In genomic region chr1:43942814-43943213, GRCm38 (mm10) we compare ENCODE assay signal across 27 mouse cellular contexts. TPM values are rescaled to one million over a fixed set of nuclear protein-coding genes. Genes with fewer than 3 reads are reported as not detected.
A peak's percentile ranks its signal among the peaks of the same experiment; 100 is the strongest.
DNase-seq lines count a peak whose midpoint lies in the region; ATAC-seq and TF ChIP-seq lines count a peak whose summit lies in the region.
"Had no signal": no experiment of that assay in that cellular context is flagged by ENCODE, and none has a peak within 500 bp of the region (broad histone marks: within the 10 kb centered on the region; RNA-seq: fewer than 3 reads in every experiment).

No protein-coding gene starts in this region.

- no peak for DNase-seq in CH12.LX (ENCODE audit: extremely low read depth)
- peak; percentile 3 for DNase-seq in G1E (ENCODE audit: low spot score)
- DNase-seq in liver, embryonic 14.5 days (ENCODE audit: low read depth in 3 of 3, low spot score in 3 of 3): peak; percentile 30 to 41 (median 37)
- DNase-seq in thymus, postnatal 0 days (ENCODE audit: low spot score): no peak
- no peak for DNase-seq in embryo, embryonic 11 days
- no peak for DNase-seq in cerebellum, postnatal 10 days
- DNase-seq: adrenal gland, adult 8-10 months; cerebellum, adult 9-11 months; gastrocnemius, postnatal 10 days; heart, postnatal 4 days; kidney, adult 2 months; left cerebral cortex, postnatal 4 days; right cerebral cortex, postnatal 14 days; thymus, adult 2 months had no signal

- no peak for TF ChIP-seq RAD21 in CH12.LX (IDR thresholded peaks at IDR 0.05; ENCODE audit: low read depth, low read length)

- no peak for TF ChIP-seq EP300 in CH12.LX (IDR thresholded peaks at IDR 0.05; ENCODE audit: low read length)
- no peak for TF ChIP-seq EP300 in liver, embryonic 14.5 days (IDR thresholded peaks at IDR 0.05; ENCODE audit: low read depth)

- H3K36me3 ChIP-seq in CH12.LX (replicated peaks in 1 of 2; ENCODE audit: control insufficient read depth in 1 of 2, insufficient read depth in 1 of 2, low read length in 1 of 2) (peaks cover 27 to 46% of the 10 kb centered on the region in 2 experiments), G1E (replicated peaks) (peaks cover 62% of the 10 kb centered on the region)
- peaks cover 12% of the 10 kb centered on the region for H3K36me3 ChIP-seq in liver, embryonic 14.5 days (replicated peaks; ENCODE audit: control insufficient read depth, insufficient read depth, low read depth)
- peaks cover 27% of the 10 kb centered on the region for H3K36me3 ChIP-seq in forebrain, embryonic 12.5 days (replicated peaks)

- H3K4me3 ChIP-seq in CH12.LX (replicated peaks in 1 of 3; ENCODE audit: low read depth in 2 of 3, low read length in 2 of 3, poor library complexity in 1 of 3): no peak overlapping the region
- H3K4me3 ChIP-seq in G1E (ENCODE audit: low read depth, low read length): no peak overlapping the region
- no peak overlapping the region for H3K4me3 ChIP-seq in liver, embryonic 14.5 days (ENCODE audit: insufficient read depth in 1 of 2, low read depth in 2 of 2, low read length in 2 of 2)
- H3K4me3 ChIP-seq in forebrain, embryonic 12.5 days (replicated peaks): no peak overlapping the region
- H3K4me3 ChIP-seq: embryonic facial prominence, embryonic 12.5 days; erythroblast, embryonic 14.5 days; forebrain, embryonic 15.5 days; heart, embryonic 15.5 days; hindbrain, embryonic 15.5 days; limb, embryonic 15.5 days; midbrain, embryonic 12.5 days had no signal

- no peak for TF ChIP-seq CTCF in CH12.LX (conservative IDR thresholded peaks at IDR 0.05 in 1 of 2, IDR thresholded peaks at IDR 0.05 in 1 of 2; ENCODE audit: low read depth in 2 of 2, low read length in 2 of 2)
- TF ChIP-seq CTCF in G1E (IDR thresholded peaks at IDR 0.05; ENCODE audit: low read depth, low read length): no peak
- no peak for TF ChIP-seq CTCF in liver, embryonic 14.5 days (IDR thresholded peaks at IDR 0.05; ENCODE audit: low read depth)

- peaks cover 48% of the 10 kb centered on the region for H3K79me2 ChIP-seq in CH12.LX (replicated peaks; ENCODE audit: control insufficient read depth, extremely low read depth, insufficient read depth, poor library complexity, severe bottlenecking)

- H3K9ac ChIP-seq in CH12.LX (ENCODE audit: insufficient read depth, low read depth): no peak overlapping the region
- H3K9ac ChIP-seq in liver, embryonic 14.5 days (replicated peaks): no peak overlapping the region
- no peak overlapping the region for H3K9ac ChIP-seq in forebrain, embryonic 12.5 days
- H3K9ac ChIP-seq: embryonic facial prominence, embryonic 12.5 days; forebrain, embryonic 15.5 days; heart, embryonic 15.5 days; hindbrain, embryonic 15.5 days; limb, embryonic 15.5 days; midbrain, embryonic 12.5 days had no signal

- in situ Hi-C loops in CH12.LX (cut with MboI; ENCODE audit: low pct_ligation_motif_present, low pct_unique_long_range_greater_than_20kb, low sequenced_read_pairs): no loop called here

- H3K27me3 ChIP-seq in CH12.LX (replicated peaks) (no peaks in the 10 kb centered on the region), G1E (ENCODE audit: insufficient read depth, low read length) (no peaks in the 10 kb centered on the region)
- no peaks in the 10 kb centered on the region for H3K27me3 ChIP-seq in liver, embryonic 14.5 days (ENCODE audit: control insufficient read depth, insufficient read depth, low read length)
- H3K27me3 ChIP-seq in forebrain, embryonic 12.5 days: no peaks in the 10 kb centered on the region
- H3K27me3 ChIP-seq: embryonic facial prominence, embryonic 12.5 days; forebrain, embryonic 15.5 days; heart, embryonic 15.5 days; hindbrain, embryonic 15.5 days; limb, embryonic 15.5 days; midbrain, embryonic 12.5 days; Patski had no signal

- H3K27ac ChIP-seq in CH12.LX (ENCODE audit: insufficient read depth, low read depth): no peak overlapping the region
- no peak overlapping the region for H3K27ac ChIP-seq in liver, embryonic 14.5 days
- no peak overlapping the region for H3K27ac ChIP-seq in forebrain, embryonic 12.5 days
- H3K27ac ChIP-seq: embryonic facial prominence, embryonic 12.5 days; forebrain, embryonic 15.5 days; heart, embryonic 15.5 days; hindbrain, embryonic 15.5 days; kidney, postnatal 0 days; limb, embryonic 15.5 days; midbrain, embryonic 12.5 days; stomach, postnatal 0 days had no signal

- H3K9me3 ChIP-seq in CH12.LX (replicated peaks; ENCODE audit: low read length): no peaks in the 10 kb centered on the region
- no peaks in the 10 kb centered on the region for H3K9me3 ChIP-seq in G1E (replicated peaks)
- no peaks in the 10 kb centered on the region for H3K9me3 ChIP-seq in liver, embryonic 14.5 days (ENCODE audit: control insufficient read depth, low read length)
- H3K9me3 ChIP-seq in forebrain, embryonic 12.5 days: no peaks in the 10 kb centered on the region
- H3K9me3 ChIP-seq: embryonic facial prominence, embryonic 12.5 days; forebrain, embryonic 15.5 days; heart, embryonic 15.5 days; hindbrain, embryonic 15.5 days; limb, embryonic 15.5 days; midbrain, embryonic 12.5 days had no signal

- H3K4me1 ChIP-seq in CH12.LX (ENCODE audit: control insufficient read depth in 1 of 2, insufficient read depth in 2 of 2): peaks cover 3 to 24% of the 10 kb centered on the region in 2 experiments
- H3K4me1 ChIP-seq in G1E (ENCODE audit: insufficient read depth, low read depth, low read length): peaks cover 27% of the 10 kb centered on the region
- H3K4me1 ChIP-seq in liver, embryonic 14.5 days (replicated peaks; ENCODE audit: control insufficient read depth in 2 of 2, insufficient read depth in 2 of 2, low read length in 1 of 2): peaks cover 3 to 5% of the 10 kb centered on the region in 2 experiments; a peak in 3 of 4 replicates
- H3K4me1 ChIP-seq in forebrain, embryonic 12.5 days: no peaks in the 10 kb centered on the region
- H3K4me1 ChIP-seq: embryonic facial prominence, embryonic 12.5 days; forebrain, embryonic 15.5 days; heart, embryonic 15.5 days; hindbrain, embryonic 15.5 days; limb, embryonic 15.5 days; midbrain, embryonic 12.5 days had no signal

- 30% methylated on average over 2 of the region's 2 CpGs for WGBS in liver, embryonic 14.5 days (ENCODE audit: insufficient replicate concordance)
- WGBS in forebrain, embryonic 12.5 days: 94% methylated on average over 2 of the region's 2 CpGs

- TF ChIP-seq POLR2A in CH12.LX (IDR thresholded peaks at IDR 0.05; ENCODE audit: low read depth, low read length): no peak

- peak; percentile 43; the same call in 1 of the 2 replicates for ATAC-seq in G1E (ENCODE audit: extremely low read depth, insufficient number of reproducible peaks, low FRiP score, poor library complexity, severe bottlenecking)
- ATAC-seq in erythroblast, adult 5-6 weeks (replicated peaks; ENCODE audit: low FRiP score, poor library complexity, severe bottlenecking): peak; percentile 97
- peak; percentile 83 for ATAC-seq in liver, embryonic 14.5 days (ENCODE audit: insufficient read depth)
- no peak for ATAC-seq in forebrain, embryonic 12.5 days (ENCODE audit: low FRiP score)
- ATAC-seq: forebrain, embryonic 15.5 days; lung, postnatal 0 days; Patski had no signal

- dilution Hi-C loops in CH12.LX (cut with MboI; ENCODE audit: extremely low pct_ligation_motif_present, extremely low pct_unique_long_range_greater_than_20kb, low sequenced_read_pairs): no loop called here

- H3K4me2 ChIP-seq in CH12.LX (ENCODE audit: insufficient read depth, low read depth, poor library complexity, severe bottlenecking): no peak overlapping the region
- H3K4me2 ChIP-seq in liver, embryonic 14.5 days (ENCODE audit: low read depth): no peak overlapping the region
- no peak overlapping the region for H3K4me2 ChIP-seq in forebrain, embryonic 12.5 days
- H3K4me2 ChIP-seq: embryonic facial prominence, embryonic 12.5 days; forebrain, embryonic 15.5 days; heart, embryonic 15.5 days; hindbrain, embryonic 15.5 days; limb, embryonic 15.5 days; midbrain, embryonic 12.5 days had no signal

TF ChIP-seq in CH12.LX, 34 proteins besides CTCF, POLR2A, EP300 and RAD21:
- peak; percentile 92 for TF ChIP-seq MAFK (IDR thresholded peaks at IDR 0.05; ENCODE audit: insufficient replicate concordance, low read length)
- no peak for TF ChIP-seq E2F4 (IDR thresholded peaks at IDR 0.05; ENCODE audit: insufficient replicate concordance, low read depth, low read length)

RNA-seq across cellular contexts. Expression of gene Tpp2, which starts 9.4 kb away (rescaled TPM):
- total RNA-seq in CH12.LX (2012; rRNA removed) (35.4 and 42.7 TPM in 2 replicates), CH12.LX (2014; rRNA removed) (52.5 and 60.5 TPM in 2 replicates), G1E (2014; fragmentation: Nextera tagmentation) (215 and 240 TPM in 2 replicates), G1E (2017) (204 and 246 TPM in 2 replicates)
- polyA plus RNA-seq in CH12.LX (2012; ENCODE audit: insufficient read length, low read depth) (47.2 and 50.4 TPM in 2 replicates), G1E (2012) (19.0 and 19.4 TPM in 2 replicates)
- 31.8 and 41.3 TPM in 2 replicates for total RNA-seq in erythroblast, adult 5-6 weeks (2015; ENCODE audit: low replicate concordance)
- total RNA-seq in erythroblast, adult 5-6 weeks (2017; ENCODE audit: low replicate concordance): 26.9 and 33.2 TPM in 2 replicates
- polyA plus RNA-seq in liver, embryonic 14.5 days (2012; rRNA removed): 5.6 and 10.0 TPM in 2 replicates
- 21.2 and 24.7 TPM in 2 replicates for polyA plus RNA-seq in liver, embryonic 14.5 days (2014; fragmentation: Nextera tagmentation; extraction: Ambion mirVana)
- polyA plus RNA-seq in thymus, postnatal 0 days (2015; fragmentation: Nextera tagmentation; extraction: Ambion mirVana): 55.2 and 55.3 TPM in 2 replicates
- polyA plus RNA-seq in forebrain, embryonic 12.5 days (2016; fragmentation: Nextera tagmentation; extraction: Ambion mirVana): 64.4 and 67.0 TPM in 2 replicates

Comparison
In these comparisons a context has a peak if more than half of its experiments do, and no peak if none do; other contexts are left out.
1. DNase-seq: peak in G1E (single experiment) and liver, embryonic 14.5 days (3 of 3); none in CH12.LX (single experiment), thymus, postnatal 0 days (single experiment), embryo, embryonic 11 days (single experiment) and cerebellum, postnatal 10 days (0 of 2).